Mouse (Mus musculus) frontal cortex, adult (tissue): ENCODE measurements around the gene Nudt6.

Experiments used
- ATAC-seq: cut with Nextera tagmentation; 2 replicates; pipeline ENCODE4 v1.9.2; 2017; ENCODE audit warnings: mild to moderate bottlenecking, moderate library complexity, mixed read lengths; ENCODE audit not compliant: low TSS enrichment

Gene Nudt6

DNA sequence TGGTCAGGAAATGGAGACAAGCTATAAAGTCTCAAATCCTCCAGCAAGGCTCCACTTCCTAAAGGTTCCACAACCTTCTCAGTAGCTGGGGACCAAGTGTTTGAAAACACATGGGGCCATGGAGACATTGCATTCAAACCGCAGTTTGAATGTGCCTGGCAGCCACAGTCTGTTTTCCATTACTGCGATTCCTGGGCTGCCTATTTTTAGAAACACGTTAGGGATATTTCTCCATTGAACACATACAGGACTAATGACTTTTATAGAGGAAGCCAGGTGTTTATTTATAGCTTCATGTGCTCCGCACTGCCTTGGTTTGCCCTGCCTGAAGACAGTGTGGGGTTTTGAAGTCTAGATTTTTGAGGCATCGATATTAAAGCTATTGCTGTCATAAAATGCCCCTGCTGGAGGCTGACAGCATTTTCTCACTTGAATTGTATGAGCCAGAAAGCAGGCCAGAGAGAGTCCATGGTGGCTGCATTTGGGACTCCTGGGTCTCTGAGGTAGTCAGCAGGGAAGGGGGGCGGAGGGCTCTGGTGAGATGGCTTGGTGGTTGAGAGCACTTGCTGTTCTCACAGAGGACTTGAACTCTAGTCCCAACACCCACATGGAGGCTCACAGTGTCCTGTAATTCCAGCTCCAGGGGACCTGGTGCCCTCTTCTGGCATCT is 36.8 kb downstream of the Nudt6 start:
- ATAC-seq, result no peak

DNA sequence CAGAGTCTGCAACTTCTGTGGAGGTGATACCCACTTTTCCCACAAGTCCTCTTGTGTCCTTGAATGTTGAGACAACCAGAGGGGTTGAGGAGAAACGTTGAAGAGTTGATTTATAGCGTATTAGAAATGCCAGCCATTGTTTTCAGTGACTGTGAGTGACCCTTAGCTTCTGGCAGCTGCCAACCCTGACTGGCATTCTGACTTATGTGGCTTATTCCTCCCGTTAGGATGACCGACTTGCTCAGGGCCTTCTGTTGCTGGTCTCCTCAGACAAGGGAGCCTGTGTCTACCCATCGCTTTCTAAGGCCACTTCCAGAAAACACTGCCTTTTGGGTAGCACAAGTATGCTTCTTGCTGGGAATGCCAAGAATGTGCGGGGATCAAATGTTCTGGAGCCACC is 38.6 kb downstream of the Nudt6 start:
- no peak for ATAC-seq

DNA sequence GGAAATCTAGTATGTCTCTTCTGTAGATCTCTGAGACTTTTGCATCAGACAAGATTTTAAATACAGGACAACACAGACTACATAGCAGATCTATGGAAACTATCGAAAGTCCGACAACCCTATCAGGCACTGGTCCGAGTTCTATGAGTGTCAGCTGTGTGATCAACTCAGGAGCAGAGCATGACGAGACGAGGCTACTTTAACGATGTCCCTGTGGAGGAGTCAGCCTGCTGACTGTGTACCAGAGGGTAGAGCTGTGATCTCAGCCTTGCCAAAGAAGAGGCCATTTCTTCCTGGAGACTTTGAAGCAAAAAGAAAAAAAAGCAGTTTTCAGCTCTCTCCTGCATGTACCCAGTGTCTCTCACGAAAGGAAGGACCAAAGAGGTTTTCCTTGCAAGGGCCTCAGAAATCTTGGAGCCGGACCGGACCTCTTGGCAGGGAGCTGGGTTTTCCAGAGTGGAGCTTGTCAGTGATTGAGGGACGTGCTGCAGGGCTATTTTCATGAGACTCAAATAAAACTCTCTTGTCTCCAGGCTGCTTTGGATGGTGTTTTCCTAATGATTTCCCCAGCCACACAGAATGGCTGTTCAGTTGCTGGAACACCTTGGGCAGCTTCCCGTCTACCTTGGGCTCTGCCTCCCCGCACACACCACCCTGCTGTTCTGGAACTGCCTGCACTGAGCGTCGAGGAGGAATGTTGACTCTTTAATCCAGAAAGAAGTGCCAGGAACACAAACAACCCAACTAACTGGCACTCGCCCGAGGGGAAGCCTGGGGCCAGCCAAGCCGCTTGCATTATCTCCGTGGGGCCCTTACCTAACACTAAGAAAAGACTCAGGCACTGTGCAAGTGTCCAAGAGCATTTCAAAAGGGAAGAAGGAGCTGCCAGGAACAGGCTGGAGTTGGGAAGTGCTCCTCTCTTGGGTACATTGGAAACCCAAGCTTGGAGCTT is 39.8 kb downstream of the Nudt6 start:
- peak; percentile 20; the same call in 1 of the 2 replicates for ATAC-seq

DNA sequence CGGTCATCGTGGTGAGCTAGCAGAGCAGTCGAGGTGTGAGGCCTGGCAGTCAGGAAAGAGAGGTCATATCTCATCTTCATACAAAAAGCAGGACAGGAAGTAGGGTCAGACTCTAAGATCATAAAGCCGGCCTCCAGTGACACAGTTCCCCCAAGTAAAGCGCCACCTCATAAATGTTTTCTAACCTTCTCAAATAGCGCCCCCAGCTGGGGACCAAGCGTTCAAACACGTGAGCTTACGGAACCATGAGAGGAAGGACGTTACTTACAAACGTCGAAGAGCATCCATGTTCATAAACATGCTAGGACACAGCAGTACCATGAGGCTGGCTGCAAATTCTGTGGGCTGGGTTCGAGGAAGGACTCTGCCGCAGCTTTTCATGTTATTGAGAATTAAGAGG is 40.8 kb downstream of the Nudt6 start:
- no peak for ATAC-seq

DNA sequence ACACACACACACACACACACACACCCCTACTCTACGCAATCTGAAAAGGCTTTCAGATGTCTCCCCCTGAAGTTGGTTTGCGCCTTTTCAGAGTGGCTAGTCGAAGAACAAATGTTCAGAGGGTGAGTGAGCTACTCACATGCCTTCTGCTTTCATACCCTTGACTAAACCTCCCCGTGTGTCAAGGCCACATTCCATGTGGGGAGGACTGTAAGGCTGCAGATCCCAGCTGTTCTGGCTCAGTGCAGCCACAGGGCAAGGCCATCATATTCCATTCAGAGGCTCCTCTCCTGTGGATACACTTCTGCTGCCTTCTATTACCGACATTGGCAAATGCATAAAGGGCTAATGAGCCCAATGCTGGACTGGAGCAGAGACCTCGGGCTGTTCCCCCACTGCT is 41.6 kb downstream of the Nudt6 start:
- ATAC-seq, result no peak

DNA sequence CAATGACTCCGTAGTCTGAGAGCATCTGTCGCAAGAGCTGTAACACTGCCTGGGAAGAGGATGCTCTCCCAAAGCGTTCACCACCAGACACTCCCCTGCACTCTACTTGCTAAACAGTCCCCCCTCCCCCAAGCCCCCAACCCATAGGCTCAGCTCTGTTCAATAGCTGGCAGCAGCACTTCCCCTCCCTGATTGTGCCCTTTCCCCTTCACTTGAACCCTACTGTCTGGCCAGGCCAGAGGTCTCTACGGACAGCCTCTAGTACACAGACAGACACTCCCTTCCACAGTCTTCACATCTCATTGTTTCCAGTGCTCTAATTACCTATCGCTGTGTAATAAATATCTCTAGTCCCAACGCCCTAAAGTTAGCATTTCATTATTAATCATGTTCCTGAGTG is 42.1 kb downstream of the Nudt6 start:
- no peak for ATAC-seq

GRCm38 (mm10) chr3:37373712-37374111 is 46.3 kb downstream of the Nudt6 start:
- no peak for ATAC-seq

GRCm38 (mm10) chr3:37370407-37370806 is 49.6 kb downstream of the Nudt6 start:
- ATAC-seq, result no peak

DNA sequence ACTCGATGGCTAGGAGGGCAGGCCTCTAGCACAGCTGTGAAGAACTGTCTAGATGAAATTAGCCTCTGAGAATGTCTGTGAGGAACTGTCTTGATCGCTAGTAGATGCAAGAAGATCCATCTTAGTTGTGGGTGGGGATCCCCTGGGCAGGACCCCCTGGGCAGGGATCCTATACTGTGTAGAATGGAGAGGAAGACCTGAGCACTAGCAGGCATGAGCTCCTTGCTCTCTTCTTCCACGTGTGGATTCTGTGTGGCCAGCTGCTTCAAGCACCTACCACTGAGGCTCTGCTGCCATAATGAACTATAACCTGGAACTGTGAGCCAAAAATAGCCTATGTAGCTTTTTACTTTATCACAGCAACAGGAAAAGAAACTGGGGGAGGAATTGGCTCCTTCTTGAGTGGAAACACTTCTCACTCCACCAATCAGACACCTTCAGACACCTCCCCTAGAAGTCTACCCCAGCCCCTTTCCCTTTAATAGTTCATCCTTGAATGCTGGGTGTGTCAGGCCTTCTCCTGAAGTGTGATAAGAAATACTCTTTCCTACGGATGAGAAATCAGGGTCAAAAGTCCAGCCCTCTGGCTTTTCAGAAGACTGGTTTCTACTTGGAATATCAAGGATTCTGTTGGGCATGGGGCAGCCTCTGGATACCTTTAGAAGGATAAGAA is 53.5 kb downstream of the Nudt6 start:
- ATAC-seq, result no peak

DNA sequence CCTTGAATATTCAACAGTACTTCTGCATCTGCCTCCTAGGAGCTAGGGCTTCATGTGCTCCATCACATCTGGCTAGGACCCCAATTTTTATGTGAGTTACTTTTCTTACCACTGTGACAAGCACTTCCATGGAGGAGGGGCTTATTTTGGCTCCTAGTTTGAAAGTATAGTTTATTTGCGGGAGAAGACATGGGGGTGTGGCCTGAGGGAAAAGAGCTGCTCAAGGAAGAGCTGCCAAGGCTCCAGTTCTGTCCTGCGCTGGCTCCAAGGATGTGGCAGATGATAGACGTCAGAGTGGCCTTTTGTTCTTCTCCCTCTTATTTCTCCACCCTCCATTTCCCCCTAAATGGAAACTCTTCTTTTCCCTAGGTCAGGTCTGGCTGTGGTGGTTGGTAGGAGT is 54.0 kb downstream of the Nudt6 start:
- ATAC-seq, result no peak

DNA sequence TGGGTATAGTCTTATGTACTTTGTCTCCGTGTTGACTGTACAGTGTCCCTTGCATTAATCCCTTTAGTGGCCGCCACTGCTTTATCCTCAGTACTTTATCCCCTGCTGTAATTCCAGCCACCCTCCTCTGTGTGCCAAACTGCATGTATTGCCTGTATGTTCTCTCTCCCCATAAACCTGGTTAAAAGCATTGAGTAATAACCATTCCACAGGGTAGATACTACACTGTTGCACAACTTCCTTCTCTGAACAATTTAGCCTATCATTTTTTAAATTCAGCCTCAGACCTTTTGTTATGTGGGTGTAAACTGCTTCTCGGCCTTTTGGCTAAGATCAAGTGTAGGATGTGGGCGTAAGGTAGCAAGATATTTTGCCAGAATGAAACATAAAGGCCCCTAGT is 54.9 kb downstream of the Nudt6 start:
- ATAC-seq, result no peak

DNA sequence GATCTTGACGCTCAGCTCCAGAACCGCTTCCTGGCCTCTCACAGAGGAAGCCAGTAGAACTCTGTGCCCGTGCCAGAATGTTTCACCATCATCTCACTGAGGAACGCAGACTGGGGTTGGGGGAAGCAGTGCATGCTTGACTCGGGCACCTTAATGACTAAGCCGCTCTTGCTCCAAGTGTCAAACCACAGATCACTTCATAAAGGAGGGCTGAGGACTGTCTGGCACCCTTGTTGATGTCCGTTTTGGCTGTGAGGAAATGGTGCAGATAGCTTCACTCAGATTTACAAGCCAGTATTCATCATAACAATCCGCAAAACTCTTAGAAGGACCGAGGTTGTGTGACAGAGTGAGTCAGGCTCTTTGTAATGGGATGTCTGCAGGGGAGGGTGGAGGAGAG is 59.3 kb downstream of the Nudt6 start:
- no peak for ATAC-seq
